Mouse (Mus musculus) heart, embryonic 16.5 days (tissue): ENCODE measurements at regions not wholly inside any gene's neighbourhood (a gene's known extent, or its start where the extent isn't known, plus 50 kb on each side); places are given as distances from the start of the nearest gene placed in this dataset.

ENCODE experiments used
- ATAC-seq: fragments of 200-750 bp; cut with Nextera tagmentation; replicated peaks from 2 replicates; pipeline ENCODE4 v1.8.0; 2017; ENCODE audit warnings: moderate number of reproducible peaks; ENCODE audit not compliant: insufficient read depth, low FRiP score; ENCODE audit errors: extremely low read depth
- H3K27ac ChIP-seq: fragments of 300-500 bp; sonication (generic); 2 replicates; pipeline ENCODE4 v1.5.1; 2014; ENCODE audit warnings: mild to moderate bottlenecking, low read length, control low read depth, moderate library complexity
- H3K27me3 ChIP-seq: fragments of 300-500 bp; sonication (generic); 2 replicates; pipeline ENCODE4 v1.6.1; 2014; ENCODE audit warnings: low read length, mixed read lengths; ENCODE audit not compliant: control insufficient read depth, insufficient read depth
- H3K36me3 ChIP-seq: fragments of 300-500 bp; sonication (generic); 2 replicates; pipeline ENCODE4 v1.6.1; 2014; ENCODE audit not compliant: control insufficient read depth, insufficient read depth
- H3K4me1 ChIP-seq: fragments of 300-500 bp; sonication (generic); 2 replicates; pipeline ENCODE4 v1.6.1; 2014; ENCODE audit warnings: low read length, mixed read lengths; ENCODE audit not compliant: control insufficient read depth, insufficient read depth
- H3K4me2 ChIP-seq: fragments of 300-500 bp; sonication (generic); 2 replicates; pipeline ENCODE4 v1.6.1; 2014; ENCODE audit warnings: low read depth, mild to moderate bottlenecking, control low read depth, low read length
- H3K4me3 ChIP-seq: fragments of 300-500 bp; sonication (generic); 2 replicates; pipeline ENCODE4 v1.5.1; 2014; ENCODE audit warnings: mild to moderate bottlenecking, control low read depth, low read length
- H3K9ac ChIP-seq: fragments of 300-500 bp; sonication (generic); 2 replicates; pipeline ENCODE4 v1.6.1; 2014; ENCODE audit warnings: low read length, control low read depth
- H3K9me3 ChIP-seq: fragments of 300-500 bp; sonication (generic); replicated peaks from 2 replicates; pipeline ENCODE4 v1.6.1; 2016; ENCODE audit warnings: low read length; ENCODE audit not compliant: control insufficient read depth
- WGBS: fragments of 180-500 bp; shearing (Covaris S2); extraction: QIAGEN DNeasy Blood & Tissue Kit; methylation state at CpG from one replicate; pipeline ENCODE4 v1.1.7; 2014; 5-methylcytosine and 5-hydroxymethylcytosine counted together

GRCm38 (mm10) chr3:140059522-140060110 lies 854.1 kb downstream of the Stpg2 start:
- H3K4me1 ChIP-seq: no peaks in the 10 kb centered on the region
- no peaks in the 10 kb centered on the region for H3K9me3 ChIP-seq
- H3K4me3 ChIP-seq: no peak overlapping the region
- no peak overlapping the region for H3K9ac ChIP-seq
- H3K27me3 ChIP-seq: no peaks in the 10 kb centered on the region
- H3K36me3 ChIP-seq: no peaks in the 10 kb centered on the region
- H3K27ac ChIP-seq: no peak overlapping the region
- no peak overlapping the region for H3K4me2 ChIP-seq
- ATAC-seq: no peak
- 60% methylated on average over 4 of the region's 4 CpGs for WGBS

- Histone ChIP-seq H3K27me3 (no peaks in the 10 kb centered on the region), H3K4me1 (no peaks in the 10 kb centered on the region), H3K9me3 (no peaks in the 10 kb centered on the region), H3K27ac (no peak overlapping the region), H3K4me2 (no peak overlapping the region), H3K36me3 (no peaks in the 10 kb centered on the region), H3K9ac (no peak overlapping the region), H3K4me3 (no peak overlapping the region)
- WGBS: 88% methylated on average over 10 of the region's 10 CpGs
- ATAC-seq: no peak
These were observed 856.4 kb downstream of the Stpg2 start for GRCm38 (mm10) chr3:140061769-140062381.

DNA sequence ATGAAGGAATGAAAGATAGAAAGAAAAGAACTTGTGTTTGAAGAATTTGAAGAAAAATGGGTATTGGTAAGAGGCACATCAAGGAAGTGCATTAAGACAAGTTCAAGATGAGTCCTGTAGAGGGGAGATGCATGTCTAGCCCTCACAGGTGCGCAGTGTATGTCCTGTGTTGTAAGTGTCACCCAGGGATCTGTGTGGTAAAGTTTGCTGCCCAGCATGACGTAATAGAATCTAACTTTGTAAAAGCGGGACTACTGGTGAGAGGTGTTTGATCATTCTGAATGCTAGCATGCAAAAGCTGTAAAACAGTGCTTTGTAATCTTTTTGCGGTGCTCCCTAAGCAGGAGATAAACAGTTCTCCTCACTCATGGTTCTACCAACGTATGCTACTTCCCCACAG lies 857.4 kb downstream of the Stpg2 start:
- 75% methylated on average over 5 of the region's 5 CpGs for WGBS
- ATAC-seq: no peak
- H3K27ac ChIP-seq: no peak overlapping the region
- H3K9ac ChIP-seq: no peak overlapping the region
- no peaks in the 10 kb centered on the region for H3K27me3 ChIP-seq
- H3K4me2 ChIP-seq: no peak overlapping the region
- no peaks in the 10 kb centered on the region for H3K9me3 ChIP-seq
- H3K36me3 ChIP-seq: no peaks in the 10 kb centered on the region
- H3K4me1 ChIP-seq: no peaks in the 10 kb centered on the region
- H3K4me3 ChIP-seq: no peak overlapping the region

- Histone ChIP-seq H3K4me3 (no peak overlapping the region), H3K9ac (no peak overlapping the region), H3K4me1 (no peaks in the 10 kb centered on the region), H3K36me3 (no peaks in the 10 kb centered on the region), H3K27ac (no peak overlapping the region), H3K27me3 (no peaks in the 10 kb centered on the region), H3K9me3 (no peaks in the 10 kb centered on the region), H3K4me2 (no peak overlapping the region)
- no peak for ATAC-seq
- 84% methylated on average over 3 of the region's 3 CpGs for WGBS
These were observed 878.8 kb downstream of the Stpg2 start for GRCm38 (mm10) chr3:140084333-140084732.

GRCm38 (mm10) chr3:140085385-140085784 lies 879.9 kb downstream of the Stpg2 start:
- 75% methylated on average over 3 of the region's 3 CpGs for WGBS
- H3K4me2 ChIP-seq: no peak overlapping the region
- H3K9me3 ChIP-seq: no peaks in the 10 kb centered on the region
- no peak for ATAC-seq
- H3K27me3 ChIP-seq: no peaks in the 10 kb centered on the region
- H3K27ac ChIP-seq: no peak overlapping the region
- H3K9ac ChIP-seq: no peak overlapping the region
- H3K4me3 ChIP-seq: no peak overlapping the region
- H3K4me1 ChIP-seq: no peaks in the 10 kb centered on the region
- no peaks in the 10 kb centered on the region for H3K36me3 ChIP-seq

DNA sequence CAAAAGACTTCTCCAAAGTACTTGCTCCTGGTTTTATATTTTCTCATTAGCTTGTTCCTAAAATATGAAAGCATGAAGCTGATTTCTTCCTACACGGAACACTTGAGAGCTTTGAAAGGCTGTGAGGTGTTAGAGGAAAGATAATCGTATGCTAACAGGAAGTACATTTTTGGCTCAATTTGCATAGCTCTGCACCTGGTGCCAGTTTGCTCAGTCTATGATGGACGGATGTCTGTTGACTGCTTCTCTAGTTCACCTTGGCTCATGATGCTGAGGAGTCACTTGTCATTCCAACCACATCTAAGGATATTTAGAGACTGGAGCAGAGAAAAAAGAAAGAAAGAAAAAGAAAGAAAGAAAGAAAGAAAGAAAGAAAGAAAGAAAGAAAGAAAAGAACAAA lies 882.5 kb downstream of the Stpg2 start:
- 54% methylated on average over 3 of the region's 3 CpGs for WGBS
- no peak overlapping the region for H3K4me3 ChIP-seq
- H3K9me3 ChIP-seq: no peaks in the 10 kb centered on the region
- no peak overlapping the region for H3K9ac ChIP-seq
- no peak overlapping the region for H3K4me2 ChIP-seq
- ATAC-seq: no peak
- no peaks in the 10 kb centered on the region for H3K27me3 ChIP-seq
- H3K4me1 ChIP-seq: no peaks in the 10 kb centered on the region
- no peaks in the 10 kb centered on the region for H3K36me3 ChIP-seq
- H3K27ac ChIP-seq: no peak overlapping the region

DNA sequence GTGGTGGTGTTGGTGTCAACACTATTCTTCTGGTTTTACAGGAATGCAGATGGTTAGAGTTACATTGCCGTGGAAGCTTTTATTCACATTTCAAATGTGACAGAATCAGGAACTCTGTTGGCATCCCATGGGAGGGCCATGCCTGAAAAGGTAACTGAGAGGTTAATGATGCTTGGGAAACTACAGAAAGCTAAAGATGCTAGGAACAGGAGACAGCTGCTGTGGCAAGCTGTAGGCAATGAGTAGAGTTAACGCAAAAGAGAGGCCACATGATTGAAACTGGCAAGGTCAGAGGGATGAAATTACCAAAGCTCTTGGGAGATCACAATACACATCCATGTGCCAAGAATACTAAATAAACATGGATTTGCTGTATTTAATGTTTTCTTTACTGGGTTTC lies 886.4 kb downstream of the Stpg2 start:
- WGBS: 65% methylated on average over 2 of the region's 2 CpGs
- H3K4me3 ChIP-seq: no peak overlapping the region
- no peak overlapping the region for H3K4me2 ChIP-seq
- no peaks in the 10 kb centered on the region for H3K36me3 ChIP-seq
- H3K9me3 ChIP-seq: no peaks in the 10 kb centered on the region
- no peak for ATAC-seq
- no peak overlapping the region for H3K27ac ChIP-seq
- no peak overlapping the region for H3K9ac ChIP-seq
- H3K4me1 ChIP-seq: no peaks in the 10 kb centered on the region
- H3K27me3 ChIP-seq: no peaks in the 10 kb centered on the region

DNA sequence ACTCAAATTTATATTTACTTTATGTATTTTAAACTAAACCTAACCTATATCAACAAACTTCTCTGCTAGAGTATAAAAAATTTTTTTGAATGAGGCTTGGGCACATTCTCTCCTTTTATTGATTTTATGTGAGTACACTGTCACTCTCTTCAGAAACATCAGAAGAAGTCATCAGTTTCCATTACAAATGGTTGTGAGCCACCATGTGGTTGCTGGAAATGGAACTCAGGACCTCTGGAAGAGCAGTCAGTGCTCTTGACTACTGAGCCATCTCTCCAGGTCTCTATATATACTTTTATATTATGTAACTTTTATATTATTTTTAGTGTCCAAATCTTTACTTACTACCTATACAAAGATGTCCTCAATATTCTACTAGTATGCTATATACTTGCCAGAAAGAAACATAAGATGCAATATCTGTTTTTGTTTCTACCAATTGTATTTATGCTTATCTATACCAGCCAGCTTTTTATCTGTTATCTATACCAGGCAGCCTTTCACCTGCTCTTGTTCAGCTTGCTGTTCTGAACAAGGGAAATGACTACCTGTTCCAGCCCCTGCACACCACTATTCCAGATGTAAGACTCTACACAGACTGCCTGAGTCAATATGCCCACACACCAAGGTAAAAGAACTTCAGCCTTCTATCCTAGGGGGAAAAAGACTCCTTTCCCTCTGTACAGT lies 891.5 kb downstream of the Stpg2 start:
- no peaks in the 10 kb centered on the region for H3K9me3 ChIP-seq
- no peaks in the 10 kb centered on the region for H3K4me1 ChIP-seq
- H3K36me3 ChIP-seq: no peaks in the 10 kb centered on the region
- H3K9ac ChIP-seq: no peak overlapping the region
- H3K27me3 ChIP-seq: no peaks in the 10 kb centered on the region
- no peak overlapping the region for H3K4me2 ChIP-seq
- no peak overlapping the region for H3K27ac ChIP-seq
- ATAC-seq: no peak
- no peak overlapping the region for H3K4me3 ChIP-seq

- Histone ChIP-seq H3K36me3 (no peaks in the 10 kb centered on the region), H3K9ac (no peak overlapping the region), H3K4me3 (no peak overlapping the region), H3K27me3 (no peaks in the 10 kb centered on the region), H3K27ac (no peak overlapping the region), H3K4me2 (no peak overlapping the region), H3K9me3 (no peaks in the 10 kb centered on the region), H3K4me1 (no peaks in the 10 kb centered on the region)
- ATAC-seq: no peak
- WGBS: 68% methylated on average over 4 of the region's 4 CpGs
These were observed 903.9 kb downstream of the Stpg2 start for GRCm38 (mm10) chr3:140109401-140109800.
